Mouse (Mus musculus) heart, postnatal 0 days (tissue): ENCODE data around the gene Serhl.

ENCODE experiments used
- CTCF ChIP-seq: IDR thresholded peaks from 2 replicates; pipeline ENCODE4 v1.5.1; 2016; ENCODE audit warnings: antibody characterized with exemption, control low read depth, low read depth
- EP300 ChIP-seq: IDR thresholded peaks from 2 replicates; pipeline ENCODE4 v1.6.1; 2016; ENCODE audit warnings: antibody characterized with exemption, low read depth

- peak; percentile 65 for TF ChIP-seq CTCF
- no peak for TF ChIP-seq EP300
Measured at GRCm38 (mm10) chr15:83118360-83118759, 29.1 kb downstream of the Serhl start.
